Mouse (Mus musculus) embryonic facial prominence, embryonic 13.5 days (tissue): ENCODE results near the gene Rnf10. TPM values are rescaled to one million over a fixed set of nuclear protein-coding genes. Genes with fewer than 3 reads are reported as not detected.

Experiments
- ATAC-seq: fragments of 200-750 bp; cut with Nextera tagmentation; 2 replicates; pipeline ENCODE4 v1.8.0; 2017; ENCODE audit warnings: low read depth; ENCODE audit not compliant: insufficient number of reproducible peaks, insufficient read depth, low FRiP score, low TSS enrichment
- H3K27ac ChIP-seq: fragments of 300-500 bp; sonication (generic); 2 replicates; pipeline ENCODE4 v1.5.1; 2015; ENCODE audit warnings: moderate library complexity, mild to moderate bottlenecking, inconsistent platforms
- H3K27me3 ChIP-seq: fragments of 300-500 bp; sonication (generic); 2 replicates; pipeline ENCODE4 v1.6.1; 2015; ENCODE audit warnings: mild to moderate bottlenecking, inconsistent platforms
- H3K36me3 ChIP-seq: fragments of 300-500 bp; sonication (generic); 2 replicates; pipeline ENCODE4 v1.6.1; 2015; ENCODE audit warnings: mild to moderate bottlenecking, inconsistent platforms
- H3K4me1 ChIP-seq: fragments of 300-500 bp; sonication (generic); 2 replicates; pipeline ENCODE4 v1.6.1; 2015; ENCODE audit warnings: inconsistent platforms
- H3K4me2 ChIP-seq: fragments of 300-500 bp; sonication (generic); 2 replicates; pipeline ENCODE4 v1.6.1; 2015; ENCODE audit warnings: moderate library complexity, mild to moderate bottlenecking, inconsistent platforms
- H3K4me3 ChIP-seq: fragments of 300-500 bp; sonication (generic); 2 replicates; pipeline ENCODE4 v1.5.1; 2015; ENCODE audit warnings: mild to moderate bottlenecking, inconsistent platforms
- H3K9ac ChIP-seq: fragments of 300-500 bp; sonication (generic); 2 replicates; pipeline ENCODE4 v1.6.1; 2015; ENCODE audit warnings: mild to moderate bottlenecking, inconsistent platforms
- H3K9me3 ChIP-seq: fragments of 300-500 bp; sonication (generic); 2 replicates; pipeline ENCODE4 v1.6.1; 2016; ENCODE audit warnings: inconsistent platforms
- WGBS: fragments of 180-500 bp; shearing (Covaris S2); methylation state at CpG from one replicate; pipeline ENCODE4 v1.1.7; 2015; ENCODE audit warnings: mixed read lengths; 5-methylcytosine and 5-hydroxymethylcytosine counted together
- polyA plus RNA-seq: library from polyadenylated mRNA; unstranded; fragments of >200 nt; fragmentation: Nextera tagmentation; extraction: Ambion mirVana; gene quantifications from 2 replicates; pipeline ENCODE4 v1.2.1, GENCODE M21; 2015

Gene Rnf10
- polyA plus RNA-seq, 1 experiment from 2014 or later, result 136 TPM

DNA sequence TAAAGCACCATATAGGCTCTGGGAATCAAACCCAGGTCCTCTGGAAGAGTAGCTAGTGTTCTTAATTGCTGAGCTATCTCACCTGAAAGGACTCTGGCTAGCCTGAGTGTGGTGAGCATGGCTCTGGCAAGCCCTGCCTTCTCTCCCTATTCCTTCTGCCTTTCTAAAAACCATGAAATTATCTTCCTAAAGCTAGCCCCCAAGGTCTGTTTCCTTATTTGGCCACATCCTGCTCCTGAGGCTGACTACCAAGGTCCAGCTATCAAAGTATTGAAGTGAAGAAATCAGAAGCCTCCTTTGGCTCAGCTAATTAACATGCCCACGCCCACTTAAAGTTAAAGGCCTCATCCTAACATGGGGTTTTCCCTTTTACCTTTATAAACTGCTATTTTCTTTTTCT lies 2.1 kb upstream of the Rnf10 start:
- no peak overlapping the region for H3K4me2 ChIP-seq
- peaks cover 6% of the 10 kb centered on the region for H3K36me3 ChIP-seq
- no peak overlapping the region for H3K9ac ChIP-seq
- H3K27me3 ChIP-seq, result no peaks in the 10 kb centered on the region
- WGBS, result 88% methylated on average over 1 of the region's 1 CpGs
- H3K27ac ChIP-seq, result no peak overlapping the region
- H3K4me3 ChIP-seq, result no peak overlapping the region
- H3K4me1 ChIP-seq, result peaks cover 19% of the 10 kb centered on the region
- H3K9me3 ChIP-seq, result no peaks in the 10 kb centered on the region
- ATAC-seq, result no peak

DNA sequence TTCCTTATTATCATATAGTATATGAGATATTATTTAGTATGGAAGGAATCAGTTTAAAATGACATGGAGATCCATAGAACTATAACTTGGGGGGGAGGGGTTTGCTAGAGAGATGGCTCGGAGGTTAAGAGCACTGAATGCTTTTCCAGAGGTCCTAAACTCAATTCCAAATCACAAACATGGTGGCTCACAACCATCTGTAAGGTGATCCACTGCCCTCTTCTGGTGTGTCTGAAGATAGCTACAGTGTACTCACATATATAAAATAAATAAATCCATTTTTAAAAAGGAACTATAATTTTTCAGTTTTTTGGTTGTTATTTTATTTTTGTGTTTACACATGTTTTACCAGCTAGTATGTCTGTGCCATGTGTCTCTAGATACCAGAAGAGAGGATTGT lies 1.7 kb upstream of the Rnf10 start:
- H3K4me2 ChIP-seq, result no peak overlapping the region
- H3K27ac ChIP-seq, result no peak overlapping the region
- H3K36me3 ChIP-seq, result peaks cover 10% of the 10 kb centered on the region
- 75% methylated on average over 1 of the region's 1 CpGs for WGBS
- H3K9ac ChIP-seq, result no peak overlapping the region
- no peak overlapping the region for H3K4me3 ChIP-seq
- peaks cover 23% of the 10 kb centered on the region for H3K4me1 ChIP-seq
- H3K27me3 ChIP-seq, result no peaks in the 10 kb centered on the region
- no peak for ATAC-seq
- no peaks in the 10 kb centered on the region for H3K9me3 ChIP-seq

DNA sequence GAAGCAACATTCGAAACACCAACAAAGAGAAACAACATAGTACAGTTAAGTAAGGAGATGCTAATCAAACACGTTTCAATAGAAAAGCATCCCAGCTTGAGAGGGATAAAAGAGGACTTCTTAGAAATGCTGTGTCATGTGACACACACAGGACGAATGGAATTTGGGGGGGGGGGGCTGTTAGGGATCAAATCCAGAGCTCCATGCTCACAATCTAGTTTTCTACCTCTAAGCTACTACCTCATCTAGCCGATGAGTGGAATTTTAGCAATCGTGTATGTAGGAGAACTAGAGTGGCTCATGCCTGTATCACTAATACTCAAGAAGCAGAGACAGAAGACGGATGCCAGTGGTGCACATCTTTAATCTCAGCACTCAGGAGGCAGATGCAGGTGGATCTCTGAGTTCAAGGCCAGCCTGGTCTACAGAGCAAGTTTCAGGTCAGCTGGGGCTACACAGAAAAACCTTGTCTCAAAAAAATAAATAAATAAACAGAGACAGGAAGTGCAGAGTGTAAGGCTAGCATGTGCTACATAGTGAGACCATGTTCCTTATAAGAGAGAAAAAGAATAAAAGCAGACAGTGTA lies 944 bp upstream of the Rnf10 start:
- no peak overlapping the region for H3K9ac ChIP-seq
- H3K4me3 ChIP-seq, result peak overlapping the region; percentile 100; the same call in 1 of the 2 replicates

DNA sequence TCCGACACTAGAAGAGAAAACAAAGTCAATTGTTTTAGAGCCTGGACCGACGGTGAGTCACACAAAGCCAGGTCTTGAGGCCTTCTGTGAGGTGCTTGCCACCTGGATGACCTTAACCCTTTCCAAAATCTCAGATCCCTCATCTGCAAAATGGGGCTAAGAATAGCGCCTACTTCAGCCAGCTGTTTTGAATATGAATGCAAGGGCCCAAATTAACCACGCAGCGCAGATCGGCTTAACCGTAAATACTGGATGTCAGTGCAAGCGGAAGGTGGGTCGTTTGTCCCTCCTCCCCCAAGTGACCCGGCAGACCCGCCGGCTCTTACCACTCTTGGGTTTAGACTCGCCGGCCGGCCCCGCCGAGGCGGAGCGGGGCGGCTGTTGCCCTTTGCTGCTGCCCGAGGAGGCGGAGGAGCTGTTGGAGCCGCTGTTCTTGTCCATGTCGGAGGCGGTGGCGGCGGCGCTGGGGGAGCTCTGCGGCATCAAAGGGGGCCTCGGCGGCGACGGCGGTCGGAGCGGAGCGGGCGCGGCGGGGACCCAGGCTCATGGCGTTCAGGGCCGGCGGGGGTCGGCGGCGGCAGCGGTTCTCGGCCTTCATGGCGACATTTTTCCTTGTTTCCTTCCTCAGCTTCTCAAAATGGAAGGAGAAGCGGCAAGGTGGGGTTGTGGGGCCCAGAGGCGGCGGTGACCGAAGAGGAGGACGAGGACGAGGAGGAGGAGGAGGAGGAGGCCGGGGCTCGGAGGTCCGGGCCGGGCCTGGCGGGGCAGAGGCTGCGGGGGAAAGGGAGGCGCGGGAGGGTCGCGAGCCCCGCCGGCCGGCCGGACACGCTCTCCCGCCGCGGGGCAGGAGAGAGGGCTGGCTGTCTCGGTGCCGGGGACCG lies 527 bp downstream of the Rnf10 start:
- H3K27me3 ChIP-seq, result no peaks in the 10 kb centered on the region
- H3K36me3 ChIP-seq, result peaks cover 23% of the 10 kb centered on the region
- no peaks in the 10 kb centered on the region for H3K9me3 ChIP-seq
- 0 out of 2 replicates have a peak, but pooled peaks have one; percentile 20 for ATAC-seq
- H3K4me2 ChIP-seq, result peak overlapping the region; percentile 89
- peaks cover 35% of the 10 kb centered on the region for H3K4me1 ChIP-seq
- H3K4me3 ChIP-seq, result peak overlapping the region; percentile 100
- WGBS, result under 1% methylated on average over 72 of the region's 77 CpGs
- peak overlapping the region; percentile 99 for H3K9ac ChIP-seq
- H3K27ac ChIP-seq, result peak overlapping the region; percentile 83

More for the DNA sequence above, 944 bp upstream of the Rnf10 start:
- no peaks in the 10 kb centered on the region for H3K9me3 ChIP-seq
- H3K36me3 ChIP-seq, result peaks cover 16% of the 10 kb centered on the region
- 71% methylated on average over 6 of the region's 6 CpGs for WGBS
- peak overlapping the region; percentile 89 for H3K4me2 ChIP-seq
- peaks cover 29% of the 10 kb centered on the region for H3K4me1 ChIP-seq
- H3K27me3 ChIP-seq, result no peaks in the 10 kb centered on the region
- no peak for ATAC-seq
- no peak overlapping the region for H3K27ac ChIP-seq

DNA sequence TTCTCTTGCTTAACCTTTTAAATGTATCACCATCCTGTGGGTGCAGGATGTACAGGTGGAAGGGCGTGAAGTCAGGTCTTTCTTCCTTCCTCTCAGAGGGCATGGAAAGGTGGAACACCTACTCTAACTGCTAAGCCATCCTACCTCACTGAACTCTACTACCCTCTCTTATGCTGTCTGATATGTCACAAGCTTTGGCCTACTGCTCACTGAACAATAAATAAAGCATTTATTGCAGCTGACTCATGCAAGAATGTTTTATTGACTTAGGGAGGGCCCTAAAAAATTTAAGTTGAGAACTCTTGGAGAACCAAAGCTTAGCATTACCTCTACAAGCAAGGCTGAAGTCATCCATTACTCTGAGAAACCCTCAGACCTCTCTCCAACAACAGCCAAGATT lies 2.7 kb downstream of the Rnf10 start:
- no peaks in the 10 kb centered on the region for H3K9me3 ChIP-seq
- no peak for ATAC-seq
- peak overlapping the region; percentile 100; the same call in 1 of the 2 replicates for H3K4me3 ChIP-seq
- H3K36me3 ChIP-seq, result peaks cover 34% of the 10 kb centered on the region
- peaks cover 41% of the 10 kb centered on the region for H3K4me1 ChIP-seq
- peak overlapping the region; percentile 89 for H3K4me2 ChIP-seq
- 0 out of 2 replicates have a peak overlapping the region, but pooled peaks have one; percentile 27 for H3K9ac ChIP-seq
- H3K27me3 ChIP-seq, result no peaks in the 10 kb centered on the region
- 97% methylated on average over 1 of the region's 1 CpGs for whole genome bisulfite sequencing
- no peak overlapping the region for H3K27ac ChIP-seq

DNA sequence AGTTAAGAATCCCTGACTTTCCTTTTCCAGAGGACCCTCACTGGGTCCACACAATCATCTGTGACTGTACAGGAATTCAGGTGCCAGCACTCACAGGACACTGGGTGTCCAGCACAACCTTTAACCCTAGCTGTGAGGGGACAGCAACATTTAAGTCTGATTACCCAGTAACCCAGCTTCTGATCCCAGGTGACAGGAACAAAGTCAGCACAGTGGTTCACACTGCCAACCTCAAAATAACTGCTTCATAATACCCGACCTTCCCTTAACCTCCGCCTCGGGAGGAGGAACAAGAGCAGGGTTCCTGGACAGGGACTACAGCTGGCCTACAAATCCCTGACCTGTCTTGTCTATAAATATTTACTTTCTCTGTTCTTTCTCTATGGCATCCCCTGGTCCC lies 4.4 kb downstream of the Rnf10 start:
- Histone ChIP-seq H3K4me1 (peaks cover 39% of the 10 kb centered on the region), H3K9ac (no peak overlapping the region), H3K36me3 (peaks cover 34% of the 10 kb centered on the region), H3K27me3 (no peaks in the 10 kb centered on the region), H3K4me3 (no peak overlapping the region), H3K27ac (no peak overlapping the region), H3K4me2 (no peak overlapping the region), H3K9me3 (no peaks in the 10 kb centered on the region)
- ATAC-seq, result no peak
- WGBS, result 74% methylated on average over 3 of the region's 3 CpGs

DNA sequence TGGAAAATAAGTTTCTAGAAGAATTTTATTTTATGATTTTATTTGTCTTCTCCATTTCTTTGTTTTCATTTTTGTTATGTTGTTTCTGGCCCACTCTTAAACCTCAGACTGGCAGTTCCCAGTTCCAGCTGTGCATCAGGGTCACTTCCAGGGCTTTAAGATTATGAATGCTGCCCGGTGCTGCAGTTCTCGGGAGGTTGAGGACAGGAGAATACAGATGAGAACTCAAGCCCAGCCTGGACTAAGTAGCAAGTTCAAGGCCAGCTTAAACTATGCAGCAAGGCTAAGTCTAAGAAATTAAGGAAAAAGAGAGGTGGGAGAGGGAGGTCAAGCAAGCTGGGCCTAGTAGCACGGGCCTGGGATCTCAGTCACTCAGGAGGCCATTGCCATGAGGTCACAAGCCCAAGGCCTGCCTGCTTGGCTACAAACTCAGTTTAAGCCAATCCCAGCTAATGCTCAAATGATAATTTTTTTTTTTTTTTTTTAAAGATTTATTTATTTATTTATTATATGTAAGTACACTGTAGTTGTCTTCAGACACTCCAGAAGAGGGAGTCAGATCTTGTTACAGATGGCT lies 5.1 kb downstream of the Rnf10 start:
- Histone ChIP-seq H3K9me3 (no peaks in the 10 kb centered on the region), H3K36me3 (peaks cover 41% of the 10 kb centered on the region), H3K4me2 (no peak overlapping the region), H3K9ac (no peak overlapping the region), H3K27ac (no peak overlapping the region), H3K4me3 (no peak overlapping the region), H3K4me1 (peaks cover 37% of the 10 kb centered on the region), H3K27me3 (no peaks in the 10 kb centered on the region)
- no peak for ATAC-seq
- WGBS, result 85% methylated on average over 3 of the region's 3 CpGs

DNA sequence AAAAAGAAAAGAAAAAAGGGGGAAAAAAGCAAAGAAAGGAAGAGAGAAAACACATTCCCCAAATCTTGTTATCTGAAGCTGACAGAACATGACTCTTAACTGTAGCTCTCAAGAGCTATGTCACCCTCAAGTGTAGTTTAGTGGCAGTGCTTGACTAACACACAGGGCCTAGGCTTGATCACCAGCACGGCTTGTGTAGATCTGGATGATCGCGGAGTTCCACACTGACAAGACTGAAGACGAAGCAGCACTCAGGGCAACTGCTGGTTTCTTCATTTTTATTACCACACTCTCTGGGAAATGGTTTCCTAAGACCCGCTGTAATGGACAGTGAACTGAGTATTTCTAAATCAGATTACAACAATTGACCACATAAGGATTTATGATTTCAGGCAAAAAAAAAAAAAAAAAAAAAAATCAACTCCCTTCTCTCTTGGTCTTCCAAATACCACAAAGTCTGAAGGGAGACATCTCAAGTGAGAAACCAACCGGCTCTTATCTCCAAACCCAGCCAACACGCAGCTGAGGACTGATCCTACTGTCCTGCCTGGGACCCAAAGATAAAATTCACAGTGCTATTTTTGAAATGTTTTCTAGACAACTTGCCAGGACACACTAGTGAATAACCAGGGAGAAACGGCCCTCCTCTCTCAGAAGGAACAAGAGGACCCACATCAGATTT lies 5.8 kb downstream of the Rnf10 start:
- Histone ChIP-seq H3K36me3 (peaks cover 46% of the 10 kb centered on the region), H3K4me2 (no peak overlapping the region), H3K4me3 (no peak overlapping the region), H3K9me3 (no peaks in the 10 kb centered on the region), H3K9ac (no peak overlapping the region), H3K27me3 (no peaks in the 10 kb centered on the region), H3K27ac (no peak overlapping the region), H3K4me1 (peaks cover 37% of the 10 kb centered on the region)
- 89% methylated on average over 8 of the region's 8 CpGs for WGBS
- ATAC-seq, result no peak

DNA sequence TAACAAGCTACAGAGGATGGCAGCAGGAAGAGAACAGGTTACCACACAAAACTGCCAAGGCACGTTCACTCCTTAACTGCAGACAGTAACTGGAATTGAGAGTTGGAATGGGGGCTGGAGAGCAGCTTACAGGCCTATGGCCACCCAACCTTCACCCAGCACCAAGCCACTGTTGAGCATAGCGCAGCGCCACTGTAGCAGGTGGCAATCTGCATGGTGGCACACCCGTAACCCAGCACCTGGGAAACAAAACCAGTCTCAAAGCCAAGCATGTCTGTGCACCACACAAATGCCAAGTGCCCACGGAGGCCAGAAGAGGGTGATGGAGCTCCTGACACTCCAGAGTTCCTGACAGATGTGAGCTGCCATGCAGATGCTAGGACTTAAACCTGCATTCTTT lies 6.4 kb downstream of the Rnf10 start:
- Histone ChIP-seq H3K4me3 (no peak overlapping the region), H3K9me3 (no peaks in the 10 kb centered on the region), H3K4me1 (peaks cover 37% of the 10 kb centered on the region), H3K27ac (no peak overlapping the region), H3K4me2 (peak overlapping the region; percentile 3; the same call in 1 of the 2 replicates), H3K9ac (0 out of 2 replicates have a peak overlapping the region, but pooled peaks have one; percentile 44), H3K36me3 (peaks cover 46% of the 10 kb centered on the region), H3K27me3 (no peaks in the 10 kb centered on the region)
- 87% methylated on average over 5 of the region's 5 CpGs for WGBS
- no peak for ATAC-seq

DNA sequence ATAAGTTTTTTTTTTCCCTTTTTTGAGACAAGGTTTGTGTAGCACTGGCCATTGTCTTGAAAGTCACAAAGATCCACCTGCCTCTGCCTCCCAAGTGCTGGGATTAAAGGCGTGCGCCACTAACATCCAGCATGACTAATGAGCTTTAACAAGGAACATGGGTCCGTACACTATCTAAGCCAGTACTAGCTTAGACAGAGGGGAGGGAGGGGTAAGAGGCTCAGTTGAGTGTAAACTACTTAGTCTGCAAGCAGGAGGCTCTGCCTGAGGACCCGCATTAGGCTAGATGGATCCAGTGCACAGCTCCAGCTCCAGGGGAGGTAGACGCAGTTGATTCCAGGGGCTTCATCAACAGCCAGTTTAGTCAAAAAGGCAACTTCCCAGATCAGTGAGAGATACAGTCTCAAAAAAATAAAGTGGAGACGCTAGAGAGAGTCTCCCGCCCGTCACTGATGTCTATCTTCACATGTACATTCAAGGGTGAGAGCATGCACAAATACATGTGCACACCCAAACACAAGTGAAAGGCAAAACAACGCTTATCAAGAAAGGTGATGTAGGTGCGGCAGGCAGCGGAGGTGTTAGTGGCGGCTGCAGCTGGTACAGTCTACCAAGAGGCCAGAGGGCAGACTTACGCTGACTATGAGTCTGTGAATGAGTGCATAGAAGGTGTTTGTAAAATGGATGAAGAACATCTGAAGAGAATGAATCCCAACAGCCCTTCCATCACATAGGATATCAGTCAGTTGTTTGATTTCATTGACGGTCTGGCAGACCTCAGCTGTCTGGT lies 10.0 kb downstream of the Rnf10 start:
- no peak overlapping the region for H3K4me3 ChIP-seq
- WGBS, result 81% methylated on average over 14 of the region's 14 CpGs
- no peaks in the 10 kb centered on the region for H3K27me3 ChIP-seq
- no peak overlapping the region for H3K27ac ChIP-seq
- peaks cover 53% of the 10 kb centered on the region for H3K36me3 ChIP-seq
- no peak overlapping the region for H3K9ac ChIP-seq
- H3K9me3 ChIP-seq, result no peaks in the 10 kb centered on the region
- ATAC-seq, result no peak
- no peak overlapping the region for H3K4me2 ChIP-seq
- H3K4me1 ChIP-seq, result peaks cover 6% of the 10 kb centered on the region; the same call in 1 of the 2 replicates

DNA sequence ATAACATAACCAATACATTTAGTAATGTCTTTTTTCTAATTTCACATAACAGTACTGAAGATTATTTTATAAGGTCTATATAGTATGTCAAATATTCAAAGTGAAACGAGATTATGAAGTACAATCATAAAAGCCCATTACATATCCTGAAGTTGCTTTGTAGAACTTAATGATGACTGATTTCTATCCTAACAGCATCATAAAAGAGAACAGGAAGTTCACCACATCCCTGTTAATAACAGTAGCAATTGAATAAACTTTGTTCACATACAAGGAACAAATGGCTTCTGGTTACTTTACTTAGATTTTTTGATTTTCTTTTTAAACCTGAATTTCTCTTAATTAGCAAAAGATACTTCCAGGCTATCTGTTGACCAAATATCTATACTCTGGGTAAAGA lies 10.8 kb downstream of the Rnf10 start:
- Histone ChIP-seq H3K27ac (no peak overlapping the region), H3K4me3 (no peak overlapping the region), H3K9me3 (no peaks in the 10 kb centered on the region), H3K4me2 (no peak overlapping the region), H3K4me1 (peaks cover 6% of the 10 kb centered on the region; the same call in 1 of the 2 replicates), H3K9ac (no peak overlapping the region), H3K27me3 (no peaks in the 10 kb centered on the region), H3K36me3 (peaks cover 61% of the 10 kb centered on the region)
- WGBS, result 89% methylated on average over 1 of the region's 1 CpGs
- ATAC-seq, result no peak
